Mouse (Mus musculus): Measurements from ENCODE around the gene Timp4. TPM values are rescaled to one million over a fixed set of nuclear protein-coding genes. Genes with fewer than 3 reads are reported as not detected.

Timp4 gene
- polyA plus RNA-seq, 1 experiment from 2014 or later: 34.2 TPM

- no peak overlapping the region for H3K4me3 ChIP-seq (ENCODE audit: low read length)
- no peak overlapping the region for H3K4me2 ChIP-seq (ENCODE audit: low read length)
- peaks cover 9% of the 10 kb centered on the region for H3K36me3 ChIP-seq (ENCODE audit: control insufficient read depth, insufficient read depth, low read length)
- no peak overlapping the region for H3K27ac ChIP-seq (ENCODE audit: low read depth, low read length)
- no peak for ATAC-seq
- WGBS: 67% methylated on average over 2 of the region's 2 CpGs
- H3K9me3 ChIP-seq (ENCODE audit: control insufficient read depth, low read length): no peaks in the 10 kb centered on the region
- no peaks in the 10 kb centered on the region for H3K27me3 ChIP-seq (replicated peaks; ENCODE audit: control insufficient read depth, insufficient read depth, low read length)
- no peaks in the 10 kb centered on the region for H3K4me1 ChIP-seq (ENCODE audit: control insufficient read depth, insufficient read depth, low read depth, low read length)
- H3K9ac ChIP-seq (ENCODE audit: low read depth, low read length): no peak overlapping the region
Observed at GRCm38 (mm10) chr6:115279639-115280038, 27.6 kb upstream of the Timp4 start.

- no peak for ATAC-seq
- no peak overlapping the region for H3K27ac ChIP-seq (ENCODE audit: low read depth, low read length)
- H3K36me3 ChIP-seq (ENCODE audit: control insufficient read depth, insufficient read depth, low read length): peaks cover 9% of the 10 kb centered on the region
- H3K9ac ChIP-seq (ENCODE audit: low read depth, low read length): no peak overlapping the region
- no peak overlapping the region for H3K4me2 ChIP-seq (ENCODE audit: low read length)
- no peaks in the 10 kb centered on the region for H3K9me3 ChIP-seq (ENCODE audit: control insufficient read depth, low read length)
- no peak overlapping the region for H3K4me3 ChIP-seq (ENCODE audit: low read length)
- WGBS: 72% methylated on average over 8 of the region's 8 CpGs
- no peaks in the 10 kb centered on the region for H3K4me1 ChIP-seq (ENCODE audit: control insufficient read depth, insufficient read depth, low read depth, low read length)
- H3K27me3 ChIP-seq (replicated peaks; ENCODE audit: control insufficient read depth, insufficient read depth, low read length): no peaks in the 10 kb centered on the region
Observed at GRCm38 (mm10) chr6:115278086-115278485, 26.1 kb upstream of the Timp4 start.

- Histone ChIP-seq H3K27ac (ENCODE audit: low read depth, low read length) (no peak overlapping the region), H3K4me1 (ENCODE audit: control insufficient read depth, insufficient read depth, low read depth, low read length) (no peaks in the 10 kb centered on the region), H3K9ac (ENCODE audit: low read depth, low read length) (no peak overlapping the region), H3K4me2 (ENCODE audit: low read length) (no peak overlapping the region), H3K27me3 (replicated peaks; ENCODE audit: control insufficient read depth, insufficient read depth, low read length) (no peaks in the 10 kb centered on the region), H3K4me3 (ENCODE audit: low read length) (no peak overlapping the region), H3K9me3 (ENCODE audit: control insufficient read depth, low read length) (no peaks in the 10 kb centered on the region), H3K36me3 (ENCODE audit: control insufficient read depth, insufficient read depth, low read length) (no peaks in the 10 kb centered on the region)
- 90% methylated on average over 10 of the region's 10 CpGs for WGBS
- no peak for ATAC-seq
Observed at GRCm38 (mm10) chr6:115275116-115275815, 23.3 kb upstream of the Timp4 start.

- 74% methylated on average over 9 of the region's 9 CpGs for WGBS
- Histone ChIP-seq H3K9me3 (ENCODE audit: control insufficient read depth, low read length) (no peaks in the 10 kb centered on the region), H3K27me3 (replicated peaks; ENCODE audit: control insufficient read depth, insufficient read depth, low read length) (no peaks in the 10 kb centered on the region), H3K4me3 (ENCODE audit: low read length) (no peak overlapping the region), H3K9ac (ENCODE audit: low read depth, low read length) (no peak overlapping the region), H3K27ac (ENCODE audit: low read depth, low read length) (no peak overlapping the region), H3K36me3 (ENCODE audit: control insufficient read depth, insufficient read depth, low read length) (no peaks in the 10 kb centered on the region), H3K4me2 (ENCODE audit: low read length) (no peak overlapping the region), H3K4me1 (ENCODE audit: control insufficient read depth, insufficient read depth, low read depth, low read length) (no peaks in the 10 kb centered on the region)
- no peak for ATAC-seq
Observed at GRCm38 (mm10) chr6:115274705-115275104, 22.7 kb upstream of the Timp4 start.

GRCm38 (mm10) chr6:115273346-115273745 lies 21.3 kb upstream of the Timp4 start:
- H3K9me3 ChIP-seq (ENCODE audit: control insufficient read depth, low read length): no peaks in the 10 kb centered on the region
- no peak overlapping the region for H3K4me2 ChIP-seq (ENCODE audit: low read length)
- no peaks in the 10 kb centered on the region for H3K4me1 ChIP-seq (ENCODE audit: control insufficient read depth, insufficient read depth, low read depth, low read length)
- no peak overlapping the region for H3K4me3 ChIP-seq (ENCODE audit: low read length)
- no peak for ATAC-seq
- no peaks in the 10 kb centered on the region for H3K27me3 ChIP-seq (replicated peaks; ENCODE audit: control insufficient read depth, insufficient read depth, low read length)
- H3K9ac ChIP-seq (ENCODE audit: low read depth, low read length): no peak overlapping the region
- WGBS: 82% methylated on average over 10 of the region's 10 CpGs
- H3K36me3 ChIP-seq (ENCODE audit: control insufficient read depth, insufficient read depth, low read length): no peaks in the 10 kb centered on the region
- no peak overlapping the region for H3K27ac ChIP-seq (ENCODE audit: low read depth, low read length)

GRCm38 (mm10) chr6:115271866-115272271 lies 19.9 kb upstream of the Timp4 start:
- Histone ChIP-seq H3K36me3 (ENCODE audit: control insufficient read depth, insufficient read depth, low read length) (no peaks in the 10 kb centered on the region), H3K4me3 (ENCODE audit: low read length) (no peak overlapping the region), H3K4me1 (ENCODE audit: control insufficient read depth, insufficient read depth, low read depth, low read length) (no peaks in the 10 kb centered on the region), H3K4me2 (ENCODE audit: low read length) (no peak overlapping the region), H3K9me3 (ENCODE audit: control insufficient read depth, low read length) (no peaks in the 10 kb centered on the region), H3K9ac (ENCODE audit: low read depth, low read length) (no peak overlapping the region), H3K27ac (ENCODE audit: low read depth, low read length) (no peak overlapping the region), H3K27me3 (replicated peaks; ENCODE audit: control insufficient read depth, insufficient read depth, low read length) (no peaks in the 10 kb centered on the region)
- ATAC-seq: peak; percentile 63; the same call in 1 of the 2 replicates
- WGBS: 25% methylated on average over 4 of the region's 4 CpGs

GRCm38 (mm10) chr6:115271326-115271725 lies 19.3 kb upstream of the Timp4 start:
- Histone ChIP-seq H3K4me1 (ENCODE audit: control insufficient read depth, insufficient read depth, low read depth, low read length) (no peaks in the 10 kb centered on the region), H3K27ac (ENCODE audit: low read depth, low read length) (no peak overlapping the region), H3K9me3 (ENCODE audit: control insufficient read depth, low read length) (no peaks in the 10 kb centered on the region), H3K27me3 (replicated peaks; ENCODE audit: control insufficient read depth, insufficient read depth, low read length) (no peaks in the 10 kb centered on the region), H3K36me3 (ENCODE audit: control insufficient read depth, insufficient read depth, low read length) (no peaks in the 10 kb centered on the region), H3K4me2 (ENCODE audit: low read length) (no peak overlapping the region), H3K4me3 (ENCODE audit: low read length) (no peak overlapping the region), H3K9ac (ENCODE audit: low read depth, low read length) (no peak overlapping the region)
- ATAC-seq: no peak
- 65% methylated on average over 3 of the region's 3 CpGs for WGBS

GRCm38 (mm10) chr6:115270085-115270484 lies 18.1 kb upstream of the Timp4 start:
- Histone ChIP-seq H3K4me2 (ENCODE audit: low read length) (no peak overlapping the region), H3K4me1 (ENCODE audit: control insufficient read depth, insufficient read depth, low read depth, low read length) (no peaks in the 10 kb centered on the region), H3K9me3 (ENCODE audit: control insufficient read depth, low read length) (no peaks in the 10 kb centered on the region), H3K27ac (ENCODE audit: low read depth, low read length) (no peak overlapping the region), H3K36me3 (ENCODE audit: control insufficient read depth, insufficient read depth, low read length) (0 out of 2 replicates have a peak, but pooled peaks cover 2% of the 10 kb centered on the region), H3K4me3 (ENCODE audit: low read length) (no peak overlapping the region), H3K27me3 (replicated peaks; ENCODE audit: control insufficient read depth, insufficient read depth, low read length) (no peaks in the 10 kb centered on the region), H3K9ac (ENCODE audit: low read depth, low read length) (no peak overlapping the region)
- ATAC-seq: no peak
- WGBS: 63% methylated on average over 2 of the region's 2 CpGs

GRCm38 (mm10) chr6:115269561-115269960 lies 17.6 kb upstream of the Timp4 start:
- no peak overlapping the region for H3K4me2 ChIP-seq (ENCODE audit: low read length)
- H3K27me3 ChIP-seq (replicated peaks; ENCODE audit: control insufficient read depth, insufficient read depth, low read length): no peaks in the 10 kb centered on the region
- no peaks in the 10 kb centered on the region for H3K9me3 ChIP-seq (ENCODE audit: control insufficient read depth, low read length)
- no peaks in the 10 kb centered on the region for H3K4me1 ChIP-seq (ENCODE audit: control insufficient read depth, insufficient read depth, low read depth, low read length)
- no peak for ATAC-seq
- H3K36me3 ChIP-seq (ENCODE audit: control insufficient read depth, insufficient read depth, low read length): 0 out of 2 replicates have a peak, but pooled peaks cover 5% of the 10 kb centered on the region
- no peak overlapping the region for H3K27ac ChIP-seq (ENCODE audit: low read depth, low read length)
- no peak overlapping the region for H3K4me3 ChIP-seq (ENCODE audit: low read length)
- H3K9ac ChIP-seq (ENCODE audit: low read depth, low read length): no peak overlapping the region
- 75% methylated on average over 5 of the region's 5 CpGs for WGBS
